Mouse (Mus musculus) Patski (cell line): ENCODE measurements around the gene Prmt3. TPM values are rescaled to one million over a fixed set of nuclear protein-coding genes. Genes with fewer than 3 reads are reported as not detected.
A peak's percentile ranks its signal among the peaks of the same experiment; 100 is the strongest.

ENCODE experiments used
- ATAC-seq: fragments of 100-300 bp; one replicate; pipeline ENCODE4 v1.8.0; 2021
- CTCF ChIA-PET: fragments of 350-600 bp; sonication (Branson Sonifier 250); formaldehyde crosslinking; loops from one replicate; lab custom pipeline; 2022; ENCODE audit warnings: inconsistent platforms; lab: Charles Lee
- POLR2A ChIA-PET: fragments of 350-600 bp; sonication (Branson Sonifier 250); formaldehyde crosslinking; loops from one replicate; lab custom pipeline; 2022; ENCODE audit warnings: antibody characterized with exemption, inconsistent platforms; lab: Charles Lee
- DNase-seq: peaks from one replicate; pipeline ENCODE4 v3.0.0-alpha.2; 2011; ENCODE audit warnings: low read depth, low spot score
- H3K27me3 ChIP-seq: fragments of 371-371 bp; one replicate; pipeline ENCODE4 v1.5.1; 2021
- CTCF ChIP-seq: fragments of 100-300 bp; IDR thresholded peaks from one replicate; pipeline ENCODE4 v1.5.1; 2021
- in situ Hi-C: fragments of 300-500 bp; cut with MboI; formaldehyde crosslinking; loops from 3 replicates; pipeline ENCODE4 v1.11.1; 2018; ENCODE audit warnings: low pct_unique_long_range_greater_than_20kb, mixed read lengths
- polyA plus RNA-seq: library from polyadenylated mRNA; unstranded; gene quantifications from one replicate; pipeline ENCODE4 v1.2.3, GENCODE M21; 2021

Gene Prmt3
- polyA plus RNA-seq, 1 experiment from 2014 or later = 43.0 TPM

- ChIA-PET CTCF (interaction anchor here (0.7 to 4.0 kb wide), 8 partner anchors 8 to 247 kb away, joined by 3 to 18 read pairs (median 4); no protein-coding TSS in a partner anchor), POLR2A (interaction anchor here (0.6 kb wide), 1 partner anchor 642 kb away, joined by 3 read pairs; no protein-coding TSS in a partner anchor)
- TF ChIP-seq CTCF = no peak
- DNase-seq (peak; percentile 82), ATAC-seq (peak; percentile 95)
- in situ Hi-C loops = no loop called here
- H3K27me3 ChIP-seq = no peaks in the 10 kb centered on the region
Measured at GRCm38 (mm10) chr7:49762605-49763004, 15.5 kb upstream of the Prmt3 start.

GRCm38 (mm10) chr7:49764011-49764716, 14.0 kb upstream of the Prmt3 start:
- no peak for TF ChIP-seq CTCF
- in situ Hi-C loops = no loop called here
- ATAC-seq (no peak), DNase-seq (no peak)
- ChIA-PET POLR2A (no interaction called here), CTCF (interaction anchor here (1.0 to 4.0 kb wide), 8 partner anchors 9 to 159 kb away, joined by 3 to 18 read pairs (median 4); no protein-coding TSS in a partner anchor)
- H3K27me3 ChIP-seq = no peaks in the 10 kb centered on the region

GRCm38 (mm10) chr7:49766166-49766565, 12.0 kb upstream of the Prmt3 start:
- no peak for TF ChIP-seq CTCF
- no peaks in the 10 kb centered on the region for H3K27me3 ChIP-seq
- in situ Hi-C loops = no loop called here
- ATAC-seq = no peak
- CTCF ChIA-PET = no interaction called here
- POLR2A ChIA-PET = no interaction called here
- DNase-seq = no peak

GRCm38 (mm10) chr7:49768509-49768908, 9.6 kb upstream of the Prmt3 start:
- H3K27me3 ChIP-seq = no peaks in the 10 kb centered on the region
- no peak for DNase-seq
- ATAC-seq = no peak
- ChIA-PET CTCF (interaction anchor here (1.3 to 1.4 kb wide), 2 partner anchors 11 to 152 kb away, joined by 4 to 5 read pairs; no protein-coding TSS in a partner anchor), POLR2A (no interaction called here)
- in situ Hi-C loops = no loop called here
- no peak for TF ChIP-seq CTCF

GRCm38 (mm10) chr7:49774396-49774795, 3.8 kb upstream of the Prmt3 start:
- no peaks in the 10 kb centered on the region for H3K27me3 ChIP-seq
- in situ Hi-C loops = no loop called here
- ChIA-PET CTCF (interaction anchor here (1.2 to 1.4 kb wide), 3 partner anchors 10 to 149 kb away, joined by 3 to 4 read pairs (median 3); no protein-coding TSS in a partner anchor), POLR2A (no interaction called here)
- no peak for TF ChIP-seq CTCF
- no peak for ATAC-seq
- DNase-seq = no peak

GRCm38 (mm10) chr7:49777585-49777984, 561 bp upstream of the Prmt3 start:
- CTCF ChIA-PET = no interaction called here
- POLR2A ChIA-PET = no interaction called here
- in situ Hi-C loops = no loop called here
- TF ChIP-seq CTCF = no peak
- DNase-seq = no peak
- ATAC-seq = peak; percentile 8
- H3K27me3 ChIP-seq = no peaks in the 10 kb centered on the region

GRCm38 (mm10) chr7:49778904-49779615, 914 bp downstream of the Prmt3 start:
- no peak for ATAC-seq

GRCm38 (mm10) chr7:49783017-49783416, 4.9 kb downstream of the Prmt3 start:
- CTCF ChIA-PET = interaction anchor here (1.0 to 1.9 kb wide), 5 partner anchors 10 to 140 kb away, joined by 3 to 9 read pairs (median 4); no protein-coding TSS in a partner anchor
- ATAC-seq (no peak), DNase-seq (no peak)
- POLR2A ChIA-PET = no interaction called here
- no peaks in the 10 kb centered on the region for H3K27me3 ChIP-seq
- in situ Hi-C loops = no loop called here
- no peak for TF ChIP-seq CTCF

More at GRCm38 (mm10) chr7:49778904-49779615, 914 bp downstream of the Prmt3 start:
- TF ChIP-seq CTCF = no peak
- DNase-seq = no peak
- H3K27me3 ChIP-seq = no peaks in the 10 kb centered on the region
- POLR2A ChIA-PET = no interaction called here
- in situ Hi-C loops = no loop called here
- CTCF ChIA-PET = interaction anchor here (2.0 kb wide), 1 partner anchor 10 kb away, joined by 5 read pairs; no protein-coding TSS in a partner anchor

- DNase-seq (no peak), ATAC-seq (no peak)
- POLR2A ChIA-PET = no interaction called here
- CTCF ChIA-PET = interaction anchor here (1.6 kb wide), 1 partner anchor 138 kb away, joined by 3 read pairs; no protein-coding TSS in a partner anchor
- H3K27me3 ChIP-seq = no peaks in the 10 kb centered on the region
- no peak for TF ChIP-seq CTCF
- in situ Hi-C loops = loop anchor here (5.0 kb wide), 1 partner anchor 137 kb away; no protein-coding TSS in a partner anchor
Measured at GRCm38 (mm10) chr7:49785141-49785540, 7.0 kb downstream of the Prmt3 start.

GRCm38 (mm10) chr7:49786618-49787382, 8.7 kb downstream of the Prmt3 start:
- TF ChIP-seq CTCF = peak; percentile 75
- no peaks in the 10 kb centered on the region for H3K27me3 ChIP-seq
- ChIA-PET CTCF (interaction anchor here (1.0 to 1.6 kb wide), 5 partner anchors 9 to 136 kb away, joined by 3 to 5 read pairs (median 3); no protein-coding TSS in a partner anchor), POLR2A (no interaction called here)
- no peak for DNase-seq
- ATAC-seq = no peak
- in situ Hi-C loops = loop anchor here (5.0 kb wide), 1 partner anchor 136 kb away; no protein-coding TSS in a partner anchor
